Mouse (Mus musculus): ENCODE results near the gene Sept11. TPM values are rescaled to one million over a fixed set of nuclear protein-coding genes. Genes with fewer than 3 reads are reported as not detected.

Sept11 gene
- polyA plus RNA-seq, 1 experiment, result 0.27 TPM

GRCm38 (mm10) chr5:93172536-93172935 is 79.3 kb downstream of the Sept11 start:
- no peaks in the 10 kb centered on the region for H3K27me3 ChIP-seq (ENCODE audit: control insufficient read depth)
- no peak overlapping the region for H3K4me3 ChIP-seq (replicated peaks)
- H3K9me3 ChIP-seq (ENCODE audit: control insufficient read depth, low read length), result no peaks in the 10 kb centered on the region
- TF ChIP-seq GATA1 (IDR thresholded peaks at IDR 0.05; ENCODE audit: low read length) (no peak), TAL1 (IDR thresholded peaks at IDR 0.05; ENCODE audit: low read length) (no peak)
- no peaks in the 10 kb centered on the region for H3K4me1 ChIP-seq (ENCODE audit: control insufficient read depth)
- peaks cover 43% of the 10 kb centered on the region for H3K36me3 ChIP-seq (ENCODE audit: control insufficient read depth)

- no peak overlapping the region for H3K4me3 ChIP-seq (replicated peaks)
- H3K27me3 ChIP-seq (ENCODE audit: control insufficient read depth), result no peaks in the 10 kb centered on the region
- no peaks in the 10 kb centered on the region for H3K4me1 ChIP-seq (ENCODE audit: control insufficient read depth)
- peaks cover 47% of the 10 kb centered on the region for H3K36me3 ChIP-seq (ENCODE audit: control insufficient read depth)
- no peak for TF ChIP-seq TAL1 (IDR thresholded peaks at IDR 0.05; ENCODE audit: low read length)
- TF ChIP-seq GATA1 (IDR thresholded peaks at IDR 0.05; ENCODE audit: low read length), result no peak
- H3K9me3 ChIP-seq (ENCODE audit: control insufficient read depth, low read length), result no peaks in the 10 kb centered on the region
Observed at GRCm38 (mm10) chr5:93174675-93175074, 81.4 kb downstream of the Sept11 start.

GRCm38 (mm10) chr5:93178616-93179015 is 85.4 kb downstream of the Sept11 start:
- H3K9me3 ChIP-seq (ENCODE audit: control insufficient read depth, low read length), result no peaks in the 10 kb centered on the region
- no peaks in the 10 kb centered on the region for H3K4me1 ChIP-seq (ENCODE audit: control insufficient read depth)
- H3K4me3 ChIP-seq (replicated peaks), result no peak overlapping the region
- TF ChIP-seq TAL1 (IDR thresholded peaks at IDR 0.05; ENCODE audit: low read length), result no peak
- H3K27me3 ChIP-seq (ENCODE audit: control insufficient read depth), result no peaks in the 10 kb centered on the region
- peaks cover 59% of the 10 kb centered on the region for H3K36me3 ChIP-seq (ENCODE audit: control insufficient read depth)

GRCm38 (mm10) chr5:93180252-93180651 is 87.0 kb downstream of the Sept11 start:
- TF ChIP-seq TAL1 (IDR thresholded peaks at IDR 0.05; ENCODE audit: low read length) (no peak), GATA1 (IDR thresholded peaks at IDR 0.05; ENCODE audit: low read length) (no peak)
- Histone ChIP-seq H3K36me3 (ENCODE audit: control insufficient read depth) (peaks cover 65% of the 10 kb centered on the region), H3K9me3 (ENCODE audit: control insufficient read depth, low read length) (no peaks in the 10 kb centered on the region), H3K4me1 (ENCODE audit: control insufficient read depth) (no peaks in the 10 kb centered on the region), H3K27me3 (ENCODE audit: control insufficient read depth) (no peaks in the 10 kb centered on the region), H3K4me3 (replicated peaks) (no peak overlapping the region)

- TF ChIP-seq TAL1 (IDR thresholded peaks at IDR 0.05; ENCODE audit: low read length), result no peak
- TF ChIP-seq GATA1 (IDR thresholded peaks at IDR 0.05; ENCODE audit: low read length), result no peak
- H3K27me3 ChIP-seq (ENCODE audit: control insufficient read depth), result no peaks in the 10 kb centered on the region
- H3K36me3 ChIP-seq (ENCODE audit: control insufficient read depth), result peaks cover 87% of the 10 kb centered on the region
- H3K4me3 ChIP-seq (replicated peaks), result no peak overlapping the region
- no peaks in the 10 kb centered on the region for H3K9me3 ChIP-seq (ENCODE audit: control insufficient read depth, low read length)
- H3K4me1 ChIP-seq (ENCODE audit: control insufficient read depth), result no peaks in the 10 kb centered on the region
Observed at GRCm38 (mm10) chr5:93183311-93183710, 90.1 kb downstream of the Sept11 start.

GRCm38 (mm10) chr5:93184548-93184947 is 91.3 kb downstream of the Sept11 start:
- Histone ChIP-seq H3K9me3 (ENCODE audit: control insufficient read depth, low read length) (no peaks in the 10 kb centered on the region), H3K4me1 (ENCODE audit: control insufficient read depth) (no peaks in the 10 kb centered on the region), H3K36me3 (ENCODE audit: control insufficient read depth) (peaks cover 90% of the 10 kb centered on the region), H3K4me3 (replicated peaks) (no peak overlapping the region), H3K27me3 (ENCODE audit: control insufficient read depth) (no peaks in the 10 kb centered on the region)
- TF ChIP-seq GATA1 (IDR thresholded peaks at IDR 0.05; ENCODE audit: low read length) (no peak), TAL1 (IDR thresholded peaks at IDR 0.05; ENCODE audit: low read length) (no peak)

GRCm38 (mm10) chr5:93189607-93190006 is 96.4 kb downstream of the Sept11 start:
- no peak for TF ChIP-seq TAL1 (IDR thresholded peaks at IDR 0.05; ENCODE audit: low read length)
- TF ChIP-seq GATA1 (IDR thresholded peaks at IDR 0.05; ENCODE audit: low read length), result no peak
- no peaks in the 10 kb centered on the region for H3K27me3 ChIP-seq (ENCODE audit: control insufficient read depth)
- H3K36me3 ChIP-seq (ENCODE audit: control insufficient read depth), result peaks cover 81% of the 10 kb centered on the region

GRCm38 (mm10) chr5:93190428-93190827 is 97.2 kb downstream of the Sept11 start:
- H3K4me1 ChIP-seq (ENCODE audit: control insufficient read depth), result no peaks in the 10 kb centered on the region
- H3K9me3 ChIP-seq (ENCODE audit: control insufficient read depth, low read length), result no peaks in the 10 kb centered on the region
- H3K36me3 ChIP-seq (ENCODE audit: control insufficient read depth), result peaks cover 74% of the 10 kb centered on the region
- no peak for TF ChIP-seq TAL1 (IDR thresholded peaks at IDR 0.05; ENCODE audit: low read length)
- no peak for TF ChIP-seq GATA1 (IDR thresholded peaks at IDR 0.05; ENCODE audit: low read length)
- H3K4me3 ChIP-seq (replicated peaks), result no peak overlapping the region
- no peaks in the 10 kb centered on the region for H3K27me3 ChIP-seq (ENCODE audit: control insufficient read depth)

More at GRCm38 (mm10) chr5:93189607-93190006, 96.4 kb downstream of the Sept11 start:
- Histone ChIP-seq H3K9me3 (ENCODE audit: control insufficient read depth, low read length) (no peaks in the 10 kb centered on the region), H3K4me1 (ENCODE audit: control insufficient read depth) (no peaks in the 10 kb centered on the region), H3K4me3 (replicated peaks) (no peak overlapping the region)

- peaks cover 74% of the 10 kb centered on the region for H3K36me3 ChIP-seq (ENCODE audit: control insufficient read depth)
- H3K4me1 ChIP-seq (ENCODE audit: control insufficient read depth), result peaks cover 4% of the 10 kb centered on the region
- H3K9me3 ChIP-seq (ENCODE audit: control insufficient read depth, low read length), result no peaks in the 10 kb centered on the region
- no peaks in the 10 kb centered on the region for H3K27me3 ChIP-seq (ENCODE audit: control insufficient read depth)
- no peak overlapping the region for H3K4me3 ChIP-seq (replicated peaks)
- TF ChIP-seq TAL1 (IDR thresholded peaks at IDR 0.05; ENCODE audit: low read length) (no peak), GATA1 (IDR thresholded peaks at IDR 0.05; ENCODE audit: low read length) (no peak)
Observed at GRCm38 (mm10) chr5:93198232-93198631, 105.0 kb downstream of the Sept11 start.

- no peaks in the 10 kb centered on the region for H3K27me3 ChIP-seq (ENCODE audit: control insufficient read depth)
- peaks cover 64% of the 10 kb centered on the region for H3K36me3 ChIP-seq (ENCODE audit: control insufficient read depth)
- no peaks in the 10 kb centered on the region for H3K9me3 ChIP-seq (ENCODE audit: control insufficient read depth, low read length)
- H3K4me1 ChIP-seq (ENCODE audit: control insufficient read depth), result peaks cover 20% of the 10 kb centered on the region
- TF ChIP-seq TAL1 (IDR thresholded peaks at IDR 0.05; ENCODE audit: low read length) (no peak), GATA1 (IDR thresholded peaks at IDR 0.05; ENCODE audit: low read length) (no peak)
- no peak overlapping the region for H3K4me3 ChIP-seq (replicated peaks)
Observed at GRCm38 (mm10) chr5:93201181-93201580, 107.9 kb downstream of the Sept11 start.

Measured in erythroblast, embryonic 14.5 days (primary cell).